Mouse (Mus musculus): Measurements from ENCODE around the gene Eepd1.

Gene Eepd1

DNA sequence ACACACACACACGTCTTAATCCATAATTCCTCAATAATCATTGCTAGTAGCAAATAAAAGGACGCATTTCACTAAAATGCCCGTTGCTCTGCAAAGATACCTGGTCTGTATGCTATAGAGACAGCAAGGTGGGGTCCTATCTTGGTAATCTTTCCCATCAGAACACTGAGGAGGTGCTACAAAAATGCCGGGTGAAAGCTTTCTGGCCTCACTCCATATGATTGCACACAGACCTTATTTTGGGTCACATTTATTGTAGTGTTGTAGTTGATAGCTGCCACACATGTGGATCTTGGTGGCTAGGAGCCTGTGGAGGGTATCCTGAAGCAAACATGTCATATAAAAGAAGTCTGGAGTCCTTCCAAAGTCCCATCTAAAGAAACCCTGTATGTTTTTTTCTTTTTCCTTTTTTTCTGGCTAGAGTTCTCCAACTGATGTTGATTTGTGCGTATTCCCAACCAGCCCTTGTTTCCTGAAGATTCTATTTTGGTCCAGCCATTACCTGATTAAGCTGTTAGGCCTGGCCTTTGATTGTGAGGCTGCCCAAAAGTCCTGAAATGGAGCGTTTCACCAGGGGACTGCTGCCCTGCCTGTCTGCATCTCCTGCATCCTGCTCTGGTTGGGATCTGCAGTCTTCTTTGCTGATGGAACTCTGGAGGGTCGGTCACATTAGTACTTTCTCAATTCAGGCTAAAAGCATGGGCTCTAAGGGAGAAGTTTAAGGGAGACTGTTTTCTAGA, 8.0 kb downstream of the Eepd1 start:
- DNase-seq = no peak

DNA sequence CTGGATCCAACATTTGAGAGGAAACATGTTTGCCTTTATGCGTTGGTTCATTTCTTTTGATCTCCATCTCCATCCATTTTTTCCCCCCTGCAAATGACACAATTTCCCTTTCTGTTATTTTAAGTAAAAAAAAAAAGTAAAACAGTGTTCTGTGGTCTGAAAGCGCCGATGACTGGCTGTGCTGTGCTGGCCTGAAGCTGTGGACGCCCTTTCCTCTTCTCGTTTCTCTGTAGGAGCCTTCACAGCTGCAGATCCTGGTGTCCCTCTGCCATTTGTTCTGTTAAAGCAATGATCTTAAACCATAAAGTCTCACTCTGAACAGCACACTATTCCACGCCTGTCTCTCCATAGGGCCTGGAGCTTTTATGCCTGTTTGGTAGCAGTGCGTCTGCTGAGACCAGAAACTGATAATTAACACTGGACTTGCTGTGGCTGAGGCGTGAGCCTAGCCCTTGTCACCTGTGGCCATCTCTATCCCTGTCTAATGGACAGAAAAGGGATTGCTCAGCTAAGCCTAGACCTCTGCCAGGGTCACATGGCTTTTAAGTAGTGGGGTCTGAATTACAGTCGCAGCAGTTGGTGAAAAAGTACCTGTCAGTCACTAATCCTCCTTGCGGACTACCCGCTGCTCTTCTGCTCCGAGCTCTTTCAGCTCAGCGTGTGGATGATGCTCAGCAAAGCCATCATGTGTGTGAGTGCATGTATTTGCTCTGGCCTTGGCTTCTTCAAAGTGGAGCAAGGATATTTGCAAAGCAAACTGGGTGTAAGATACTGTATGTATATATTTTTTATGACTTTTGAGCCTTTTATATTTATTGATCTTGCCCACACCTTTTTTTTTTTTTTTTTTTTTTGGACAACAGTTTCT, 9.2 kb downstream of the Eepd1 start:
- DNase-seq = peak; percentile 30

DNA sequence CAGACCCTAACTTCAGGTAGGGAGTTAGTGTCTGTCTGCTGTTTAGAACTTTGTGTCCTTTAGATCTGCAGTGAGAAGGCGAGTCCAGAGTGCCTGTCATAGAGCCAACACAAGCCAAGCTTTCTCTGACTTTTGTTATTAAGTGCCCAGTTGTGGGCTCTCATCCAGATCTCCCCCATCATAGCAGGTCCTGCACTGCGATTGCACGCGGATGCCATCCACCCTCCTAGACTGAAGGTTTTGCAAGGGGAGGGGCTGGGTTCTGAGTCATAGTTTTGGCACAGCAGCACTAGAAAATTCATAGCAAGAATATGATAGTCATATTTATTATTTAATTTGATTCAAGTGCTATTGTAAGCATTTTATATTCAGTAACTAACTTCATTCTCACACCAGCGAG, 12.6 kb downstream of the Eepd1 start:
- DNase-seq = no peak

DNA sequence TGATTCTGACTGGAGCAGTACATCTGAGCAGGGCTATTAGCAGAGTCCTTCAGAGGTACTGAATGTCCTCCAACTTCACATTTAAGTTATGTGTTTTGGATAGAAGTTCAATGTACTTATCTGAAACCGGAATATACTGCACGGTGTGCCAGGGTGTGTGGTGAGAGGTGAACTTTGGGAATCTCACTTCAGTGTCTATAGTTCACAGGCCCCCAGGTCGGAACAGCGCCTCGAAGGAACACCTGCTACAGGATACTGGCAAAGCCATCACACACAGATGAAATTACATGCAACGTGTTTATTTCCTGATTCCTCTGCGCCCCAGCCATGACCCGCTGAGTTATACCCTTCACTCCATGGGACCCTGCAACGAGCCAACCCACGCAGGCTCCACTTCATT, 14.3 kb downstream of the Eepd1 start:
- DNase-seq = no peak

DNA sequence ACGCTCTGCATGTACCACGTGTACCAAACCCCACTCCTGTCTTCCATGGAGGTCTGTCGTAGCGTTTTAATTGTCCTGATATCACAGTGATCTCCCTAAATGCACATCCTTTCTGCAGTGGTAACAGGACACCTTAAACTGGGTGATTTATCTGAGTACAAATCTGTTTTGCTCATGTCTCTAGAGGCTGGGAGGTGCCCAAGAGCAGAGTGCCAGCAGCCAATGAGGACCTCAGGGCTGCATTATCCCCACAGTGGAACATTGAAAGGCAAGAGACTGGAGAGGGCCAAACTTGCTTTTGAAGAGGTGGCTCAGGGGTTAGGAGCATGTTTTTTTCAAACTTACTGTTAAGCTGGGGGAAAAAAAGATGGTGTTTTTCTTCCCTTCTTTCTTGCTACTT, 14.8 kb downstream of the Eepd1 start:
- no peak for DNase-seq

DNA sequence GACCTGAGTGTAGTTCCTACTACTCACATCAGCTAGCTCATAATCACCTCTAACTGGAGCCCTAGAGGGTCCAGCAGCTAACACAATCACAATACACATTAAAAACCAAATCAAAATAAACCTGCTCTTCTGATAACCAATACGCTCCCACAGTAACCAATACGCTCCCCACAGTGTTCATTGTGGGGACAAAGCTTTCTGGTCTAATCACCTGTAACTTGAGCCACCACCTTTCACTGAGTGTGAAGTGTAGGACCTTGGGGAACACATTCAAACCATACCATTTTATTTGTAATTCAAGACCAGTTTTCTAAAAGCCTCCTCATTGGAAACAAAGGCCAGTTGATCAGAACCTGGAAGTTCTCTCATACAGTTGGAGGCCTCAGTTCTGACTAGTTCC, 15.4 kb downstream of the Eepd1 start:
- DNase-seq = no peak

DNA sequence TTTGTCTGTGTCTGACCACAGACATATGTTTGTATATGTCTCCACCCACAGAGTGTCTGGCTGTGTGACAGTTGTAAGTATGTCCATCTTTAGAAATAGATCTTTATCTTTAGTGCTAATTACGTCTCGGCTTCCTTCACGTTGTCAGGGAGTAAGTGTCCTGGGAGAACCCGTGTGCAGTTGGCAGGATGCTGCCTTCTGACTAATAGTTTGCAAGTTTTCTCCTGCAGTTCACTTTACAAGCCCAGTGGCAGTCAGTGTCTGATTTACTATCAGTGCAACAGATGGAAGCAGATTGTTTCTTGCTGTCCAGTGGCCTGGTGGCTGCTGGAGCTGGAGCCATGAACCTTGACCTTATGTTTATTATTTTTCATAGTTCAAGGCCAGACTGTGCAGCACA, 17.4 kb downstream of the Eepd1 start:
- DNase-seq = no peak

DNA sequence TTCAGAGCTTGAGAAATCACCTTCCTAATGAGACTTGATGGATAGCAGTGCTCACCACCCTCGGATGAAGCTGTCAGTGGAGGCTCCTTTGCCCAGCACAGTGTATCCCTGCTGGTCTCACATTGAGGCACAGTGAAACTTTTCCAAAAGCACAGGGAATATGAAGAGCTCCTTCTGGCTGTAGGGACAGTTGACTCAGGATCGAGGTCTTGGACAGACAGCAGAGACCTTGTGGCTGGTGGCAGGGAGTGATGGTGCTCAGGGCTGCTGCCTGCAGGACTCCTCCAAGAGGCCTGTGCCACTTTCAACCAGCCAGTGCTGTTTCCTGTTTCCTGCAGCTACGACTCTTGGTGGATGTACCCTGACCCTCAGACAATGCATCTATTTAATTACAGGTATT, 18.0 kb downstream of the Eepd1 start:
- DNase-seq = no peak

DNA sequence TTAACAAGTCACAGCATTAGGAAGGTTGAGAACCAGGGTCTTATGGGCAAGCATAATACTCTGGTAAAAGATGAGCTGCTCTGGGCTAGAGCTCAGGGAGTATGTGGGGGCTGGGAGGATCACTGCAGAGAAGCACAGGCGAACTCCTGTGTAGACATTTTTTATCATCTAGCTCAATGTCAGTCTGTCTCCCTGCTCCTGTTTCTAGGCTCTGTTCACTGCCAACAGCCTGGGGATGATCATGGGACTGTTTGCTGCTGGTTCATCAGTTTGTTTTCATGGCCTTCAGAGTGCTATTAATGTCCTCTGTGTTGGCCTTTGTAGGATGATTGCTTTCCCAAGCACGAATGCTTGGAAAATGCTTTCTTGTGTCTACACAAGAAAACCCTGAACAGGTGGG, 18.7 kb downstream of the Eepd1 start:
- no peak for DNase-seq

DNA sequence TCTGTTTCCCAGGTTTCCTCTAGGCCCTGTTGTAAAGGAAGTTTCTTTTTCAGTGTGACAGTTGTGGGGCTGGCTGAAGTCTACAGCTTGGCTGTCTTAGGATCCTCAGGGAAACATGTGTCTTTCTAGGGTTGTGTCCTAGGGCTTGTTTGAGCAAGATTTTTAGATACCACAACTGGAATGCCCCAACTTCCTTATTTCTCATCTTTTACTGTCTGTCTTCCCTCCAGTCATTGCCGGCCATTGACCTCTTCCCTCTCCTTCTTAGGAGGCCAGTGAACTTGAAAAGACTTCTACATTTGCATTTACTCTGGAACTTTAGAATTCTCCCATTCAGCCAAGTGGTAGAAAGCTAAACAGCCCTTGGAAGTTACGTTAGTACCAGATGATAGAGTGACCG, 27.5 kb downstream of the Eepd1 start:
- DNase-seq = no peak

DNA sequence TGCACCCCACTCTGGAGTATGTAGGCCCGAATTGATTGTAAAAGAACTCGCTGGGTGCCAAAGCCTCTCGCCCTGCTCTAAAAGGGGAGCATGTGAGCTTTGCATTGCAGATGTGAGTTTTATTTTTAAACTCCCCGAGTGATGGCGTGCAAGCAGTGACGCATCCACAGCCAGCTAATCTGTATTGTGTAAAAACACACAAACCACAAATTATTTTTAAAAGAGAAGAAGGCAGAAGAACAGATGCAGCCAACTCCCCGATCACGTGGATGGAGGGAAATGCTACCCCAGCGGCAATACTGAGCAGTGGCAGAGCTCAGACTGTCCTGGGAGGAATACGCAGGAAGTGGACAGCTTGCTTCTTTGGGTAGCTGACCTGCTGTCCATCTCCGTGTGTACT, 29.2 kb downstream of the Eepd1 start:
- no peak for DNase-seq

DNA sequence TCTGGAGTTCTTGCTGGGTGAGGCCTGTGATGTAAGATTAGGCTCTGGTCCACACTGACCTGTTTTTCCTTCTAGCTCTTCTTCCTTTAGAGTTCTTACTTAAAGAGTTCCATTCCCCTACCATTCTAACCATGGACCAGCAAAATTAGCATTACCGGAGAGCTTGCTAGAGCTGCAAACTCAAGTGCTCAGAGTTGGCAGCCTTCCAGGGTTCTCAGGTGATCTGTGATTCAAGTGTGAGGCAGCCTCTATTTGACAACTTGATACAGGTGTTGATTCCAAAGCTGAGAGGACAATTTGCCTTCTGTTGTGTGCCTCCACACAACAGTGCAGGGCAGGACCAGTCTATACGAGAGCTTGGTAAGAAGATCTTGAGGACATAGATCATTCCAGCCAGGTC, 31.7 kb downstream of the Eepd1 start:
- DNase-seq = no peak

DNA sequence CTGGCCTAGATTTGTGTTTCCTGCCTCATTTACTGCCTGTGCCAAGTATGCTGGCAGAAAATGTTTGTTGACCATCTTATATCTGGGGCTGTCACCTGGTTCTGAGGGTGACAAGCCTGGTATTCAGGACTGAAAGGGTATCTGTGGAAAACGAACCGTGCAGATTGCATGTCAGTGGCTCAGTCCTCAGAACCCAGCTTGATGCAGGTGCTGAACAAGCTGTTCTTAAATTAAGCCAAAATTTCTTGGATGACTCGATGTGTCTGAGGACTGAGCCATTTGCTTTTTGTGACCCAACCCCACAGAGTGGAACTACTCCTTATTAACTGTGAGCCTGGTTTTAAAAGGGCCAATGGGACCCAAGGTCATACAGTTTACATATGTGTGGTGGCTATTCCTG, 32.2 kb downstream of the Eepd1 start:
- no peak for DNase-seq

DNA sequence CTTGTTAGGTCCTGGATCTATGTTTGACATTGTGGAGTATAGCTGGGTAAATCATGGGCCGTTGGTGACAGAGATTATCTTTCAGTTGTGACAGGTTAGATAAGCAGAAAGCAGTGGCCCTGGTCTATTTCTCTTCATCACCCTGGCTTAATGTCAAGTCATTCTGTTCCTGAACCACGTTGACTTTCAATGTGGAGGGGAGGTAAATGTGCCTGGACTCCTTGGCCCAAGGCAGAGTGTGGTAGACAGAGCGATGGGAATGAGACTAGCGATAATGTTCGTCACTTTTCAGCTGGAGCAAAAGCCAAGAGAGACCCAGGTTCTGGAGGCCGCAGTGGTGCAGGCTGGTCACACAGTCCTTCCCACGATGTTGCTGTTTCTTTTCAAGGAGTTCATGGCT, 35.3 kb downstream of the Eepd1 start:
- DNase-seq = no peak

DNA sequence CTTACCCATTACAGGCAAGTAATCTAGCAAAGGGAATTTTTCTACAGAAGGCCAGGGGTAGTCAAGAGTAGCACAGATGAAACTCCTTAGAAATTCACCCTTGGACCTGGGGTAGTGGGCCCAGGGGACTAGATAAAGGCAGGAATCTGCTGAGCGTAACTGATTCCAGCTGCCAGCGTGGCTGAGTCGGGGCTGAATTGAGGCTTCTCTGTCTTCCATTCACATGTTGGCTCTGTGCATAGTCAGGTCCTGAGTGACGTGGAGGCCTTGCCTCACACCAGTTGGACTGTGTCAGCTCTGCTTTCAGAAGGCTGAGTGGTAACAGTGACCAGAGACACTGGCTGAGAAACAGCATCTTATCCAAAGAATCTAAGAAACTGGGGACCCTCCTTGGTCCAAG, 36.6 kb downstream of the Eepd1 start:
- no peak for DNase-seq

DNA sequence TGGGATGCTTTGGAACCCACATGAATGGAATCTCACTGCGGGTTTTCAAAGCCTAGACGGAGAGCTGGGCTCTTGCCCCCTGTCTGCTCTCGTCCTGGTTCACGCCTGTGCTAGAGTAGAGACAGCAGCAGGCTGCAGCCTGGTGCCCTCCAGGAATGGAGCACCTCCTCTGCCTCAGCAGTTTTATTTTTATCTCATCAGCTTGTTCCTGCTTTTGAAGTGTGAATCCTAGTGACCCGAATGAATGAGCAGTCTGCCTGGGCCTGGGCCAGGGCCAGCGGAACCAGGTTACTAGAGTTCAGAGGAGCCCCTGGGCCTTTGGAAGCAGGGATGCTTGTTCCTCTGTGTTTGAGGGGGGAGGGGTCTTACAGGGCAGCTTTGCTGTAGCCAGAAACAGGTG, 37.8 kb downstream of the Eepd1 start:
- DNase-seq = peak; percentile 22

DNA sequence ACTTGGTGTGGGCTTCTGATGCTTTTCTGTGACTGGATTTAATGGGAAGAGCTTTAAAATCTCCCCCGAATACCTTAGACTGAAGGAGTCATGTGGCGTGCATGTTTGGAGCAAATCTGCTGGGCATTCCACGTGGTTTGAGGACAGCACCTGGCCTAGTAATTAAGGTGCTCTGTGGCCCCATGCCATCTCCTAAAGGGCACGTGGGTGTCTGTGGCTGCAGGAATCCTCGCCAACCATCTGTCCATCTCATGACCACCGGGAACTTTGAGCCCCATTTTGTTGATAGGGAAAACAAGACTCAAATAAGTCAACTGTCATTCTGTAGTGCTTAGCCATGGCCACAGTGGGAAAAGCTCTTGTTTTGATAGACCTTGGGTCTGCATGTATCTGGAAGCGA, 39.5 kb downstream of the Eepd1 start:
- DNase-seq = no peak

DNA sequence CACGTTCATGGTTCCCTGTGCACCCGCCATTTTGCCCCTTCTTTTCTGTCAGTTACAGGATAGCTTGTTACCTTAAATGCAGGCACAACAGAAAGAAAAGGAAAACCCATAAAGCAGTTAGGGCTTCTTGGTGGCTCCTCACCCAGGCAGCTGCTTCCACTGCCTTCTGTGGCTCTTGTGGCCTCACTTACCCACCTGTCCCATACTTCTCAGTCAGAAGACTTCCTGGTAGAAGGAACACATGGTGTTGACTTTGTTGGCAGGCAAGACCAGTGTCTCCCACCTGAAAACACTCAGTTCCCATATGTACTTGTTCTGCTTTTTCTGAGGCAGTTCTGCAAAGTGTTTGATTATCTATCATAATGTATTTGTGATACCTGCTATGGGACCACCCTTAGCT, 40.5 kb downstream of the Eepd1 start:
- no peak for DNase-seq

DNA sequence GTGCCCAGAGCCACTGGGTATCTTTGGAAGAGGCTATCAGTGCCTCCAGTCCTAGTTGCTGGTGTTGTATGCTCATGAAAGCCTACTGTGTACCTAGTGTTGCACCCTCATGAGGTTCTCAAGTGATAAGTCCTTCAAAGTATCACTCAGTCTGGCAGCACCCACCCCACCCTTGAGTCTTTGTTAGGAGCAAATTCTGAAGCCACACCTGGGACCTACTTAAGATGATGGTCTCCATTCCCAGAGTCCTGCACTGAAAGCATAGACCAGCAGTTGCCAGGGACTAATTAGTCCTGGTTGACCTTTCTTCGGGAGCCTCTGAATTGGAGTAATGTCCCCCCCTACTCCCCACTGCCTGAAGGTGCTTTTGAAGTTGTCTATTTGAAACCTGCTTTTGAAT, 45.2 kb downstream of the Eepd1 start:
- no peak for DNase-seq

DNA sequence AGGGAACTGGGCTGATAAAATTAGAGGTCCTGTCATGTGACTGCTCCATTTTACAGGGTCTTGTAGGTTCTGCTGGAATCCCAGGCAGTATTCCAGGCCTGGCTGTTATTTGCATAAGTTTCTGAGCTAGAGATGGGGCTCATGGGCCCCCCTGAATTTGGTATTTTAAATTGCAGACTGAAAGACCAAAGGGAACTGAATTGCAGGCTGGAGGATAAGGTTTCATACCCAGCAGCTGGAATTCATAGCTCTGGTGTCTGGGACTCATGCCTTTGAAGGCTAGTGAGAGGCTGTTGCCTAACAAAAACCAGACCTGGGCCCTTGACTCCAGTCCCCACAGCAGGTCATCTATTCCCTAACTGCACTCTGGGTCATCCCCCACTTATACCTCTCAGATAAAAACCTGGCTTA, 45.6 kb downstream of the Eepd1 start:
- no peak for DNase-seq

DNA sequence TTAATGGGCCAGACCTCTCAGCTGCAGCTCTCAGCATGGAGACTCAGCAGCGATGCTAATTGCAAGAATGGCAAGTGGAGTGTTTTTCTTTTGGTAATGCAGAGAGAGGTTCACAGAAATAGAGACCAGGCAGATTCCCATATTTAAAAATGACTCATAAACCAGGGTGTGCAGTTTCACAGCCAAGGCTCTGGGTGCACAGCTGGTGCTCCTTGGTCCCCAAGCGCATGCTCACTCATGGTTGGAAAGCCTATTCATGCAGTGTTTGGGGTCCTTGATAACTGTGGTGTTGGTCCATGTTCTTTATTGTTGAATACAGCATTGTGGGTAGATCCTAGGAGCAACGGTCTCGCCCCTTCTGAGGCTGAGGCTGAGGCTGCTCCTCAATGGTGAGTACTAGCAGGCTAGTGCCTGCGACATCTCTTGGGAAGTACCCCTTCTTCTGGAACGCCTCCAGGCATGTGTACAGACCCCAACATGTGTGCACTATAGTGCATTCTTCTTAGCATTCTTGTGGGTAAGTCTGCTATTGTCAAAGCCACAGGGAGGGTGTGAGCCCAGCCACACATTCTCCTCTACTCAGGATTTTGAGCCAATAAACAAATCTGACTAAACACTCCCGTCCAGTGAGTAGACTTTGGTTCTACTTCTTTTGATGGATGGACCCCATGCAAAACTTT, 46.2 kb downstream of the Eepd1 start:
- no peak for DNase-seq

DNA sequence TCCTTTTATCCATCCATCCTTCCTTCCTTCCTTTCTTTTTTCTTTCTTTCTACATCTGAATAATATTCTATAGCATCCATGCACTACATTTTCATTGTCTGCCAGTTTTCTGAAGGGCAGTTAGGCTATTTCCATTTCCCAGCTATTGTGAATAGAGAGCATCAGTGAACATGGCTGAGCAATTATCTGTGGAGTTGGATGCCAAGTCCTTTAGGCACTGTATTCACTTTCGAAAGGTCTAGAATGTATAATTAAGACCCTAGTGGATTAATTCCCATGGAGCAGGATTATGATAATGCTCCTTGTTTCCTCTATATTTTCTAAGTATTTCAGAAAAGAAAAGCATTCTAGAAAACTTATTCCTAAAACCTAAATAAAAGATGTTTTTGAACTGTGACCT, 50.3 kb downstream of the Eepd1 start:
- DNase-seq = no peak

DNA sequence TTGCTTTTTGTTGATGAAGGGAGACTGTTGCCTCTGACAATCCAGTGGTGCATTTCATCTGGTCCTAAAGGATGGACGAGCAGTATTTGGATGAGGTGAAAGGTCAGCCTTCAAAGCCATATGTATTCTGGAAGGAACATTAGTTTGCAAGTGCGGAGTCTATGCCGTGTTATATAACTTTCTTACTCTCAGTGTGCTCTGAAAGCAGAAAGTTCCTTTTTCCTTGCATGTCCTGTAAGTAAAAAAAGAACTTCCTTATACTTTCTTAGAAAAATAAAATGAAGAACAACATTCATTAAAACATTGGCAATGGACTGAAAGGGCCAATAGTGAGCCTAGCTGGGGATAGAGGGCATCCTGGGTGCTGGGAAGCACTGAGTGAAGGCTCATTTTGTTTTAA, 50.8 kb downstream of the Eepd1 start:
- no peak for DNase-seq

DNA sequence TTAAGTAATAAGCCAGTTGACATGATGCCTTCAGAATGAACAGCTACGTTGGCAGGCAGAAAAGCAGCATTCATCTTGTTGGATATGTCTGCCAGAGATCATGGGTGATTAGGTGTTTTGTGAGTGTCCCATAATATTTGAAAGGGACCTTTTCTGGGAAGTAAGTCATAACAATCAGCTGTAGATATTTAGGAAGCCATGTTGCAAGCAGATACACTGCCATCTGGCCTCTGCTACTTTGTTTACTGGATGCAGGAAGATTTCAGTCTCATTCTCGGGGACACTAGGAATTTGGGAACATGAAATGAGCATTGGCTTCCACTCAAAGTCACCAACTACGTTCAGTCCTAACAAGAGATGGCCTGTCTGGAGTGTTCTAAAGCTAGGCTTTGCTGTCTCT, 54.1 kb downstream of the Eepd1 start:
- DNase-seq = no peak
